Mouse (Mus musculus): Measurements from ENCODE around the gene Sap30bp.

The Sap30bp gene

GRCm38 (mm10) chr11:115933108-115933746 is at the start of gene Sap30bp, which contains the start of gene Recql5:
TSS of gene Sap30bp (plus strand) at chr11:115933282.
TSS of gene Recql5 (minus strand) at chr11:115933477.
- DNase-seq (ENCODE audit: extremely low spot score, low spot score), result peak; percentile 99

GRCm38 (mm10) chr11:115884361-115884760 is 48.7 kb upstream of the Sap30bp start:
- no peak for DNase-seq (ENCODE audit: extremely low spot score, low spot score)

- no peak for DNase-seq (ENCODE audit: extremely low spot score, low spot score)
Observed at GRCm38 (mm10) chr11:115885281-115885680, 47.8 kb upstream of the Sap30bp start.

- no peak for DNase-seq (ENCODE audit: extremely low spot score, low spot score)
Observed at GRCm38 (mm10) chr11:115886446-115886845, 46.6 kb upstream of the Sap30bp start.

- DNase-seq (ENCODE audit: extremely low spot score, low spot score), result no peak
Observed at GRCm38 (mm10) chr11:115888020-115888419, 45.1 kb upstream of the Sap30bp start.

- no peak for DNase-seq (ENCODE audit: extremely low spot score, low spot score)
Observed at GRCm38 (mm10) chr11:115889159-115889558, 43.9 kb upstream of the Sap30bp start.

GRCm38 (mm10) chr11:115892213-115892612 is 40.9 kb upstream of the Sap30bp start:
- DNase-seq (ENCODE audit: extremely low spot score, low spot score), result no peak

- no peak for DNase-seq (ENCODE audit: extremely low spot score, low spot score)
Observed at GRCm38 (mm10) chr11:115893071-115893470, 40.0 kb upstream of the Sap30bp start.

- DNase-seq (ENCODE audit: extremely low spot score, low spot score), result no peak
Observed at GRCm38 (mm10) chr11:115894755-115895520, 38.1 kb upstream of the Sap30bp start.

- no peak for DNase-seq (ENCODE audit: extremely low spot score, low spot score)
Observed at GRCm38 (mm10) chr11:115898446-115898845, 34.6 kb upstream of the Sap30bp start.

- peak; percentile 45 for DNase-seq (ENCODE audit: extremely low spot score, low spot score)
Observed at GRCm38 (mm10) chr11:115898886-115899285, 34.2 kb upstream of the Sap30bp start.

- peak; percentile 64 for DNase-seq (ENCODE audit: extremely low spot score, low spot score)
Observed at GRCm38 (mm10) chr11:115899486-115900266, 33.4 kb upstream of the Sap30bp start, which contains the start of gene Smim5. TSS of gene Smim5 (plus strand) at chr11:115899966.

- no peak for DNase-seq (ENCODE audit: extremely low spot score, low spot score)
Observed at GRCm38 (mm10) chr11:115900561-115901337, 32.3 kb upstream of the Sap30bp start.

GRCm38 (mm10) chr11:115901338-115902161 is 31.5 kb upstream of the Sap30bp start:
- no peak for DNase-seq (ENCODE audit: extremely low spot score, low spot score)

- DNase-seq (ENCODE audit: extremely low spot score, low spot score), result no peak
Observed at GRCm38 (mm10) chr11:115902177-115902576, 30.9 kb upstream of the Sap30bp start.

GRCm38 (mm10) chr11:115902831-115903230 is 30.3 kb upstream of the Sap30bp start:
- no peak for DNase-seq (ENCODE audit: extremely low spot score, low spot score)

- DNase-seq (ENCODE audit: extremely low spot score, low spot score), result no peak
Observed at GRCm38 (mm10) chr11:115903384-115904230, 29.5 kb upstream of the Sap30bp start.

- no peak for DNase-seq (ENCODE audit: extremely low spot score, low spot score)
Observed at GRCm38 (mm10) chr11:115904231-115904955, 28.7 kb upstream of the Sap30bp start.

Data from neural tube, embryonic 10.5 days (tissue).